Mouse (Mus musculus) stomach, postnatal 0 days (tissue): Measurements from ENCODE around the gene Kdm2a.

Source experiments
- CTCF ChIP-seq: IDR thresholded peaks from 2 replicates; pipeline ENCODE4 v1.5.1; 2016; ENCODE audit warnings: antibody characterized with exemption, low read depth, mild to moderate bottlenecking, moderate library complexity
- EP300 ChIP-seq: optimal IDR thresholded peaks from 2 replicates; pipeline ENCODE3; 2016; ENCODE audit warnings: antibody characterized with exemption

DNA sequence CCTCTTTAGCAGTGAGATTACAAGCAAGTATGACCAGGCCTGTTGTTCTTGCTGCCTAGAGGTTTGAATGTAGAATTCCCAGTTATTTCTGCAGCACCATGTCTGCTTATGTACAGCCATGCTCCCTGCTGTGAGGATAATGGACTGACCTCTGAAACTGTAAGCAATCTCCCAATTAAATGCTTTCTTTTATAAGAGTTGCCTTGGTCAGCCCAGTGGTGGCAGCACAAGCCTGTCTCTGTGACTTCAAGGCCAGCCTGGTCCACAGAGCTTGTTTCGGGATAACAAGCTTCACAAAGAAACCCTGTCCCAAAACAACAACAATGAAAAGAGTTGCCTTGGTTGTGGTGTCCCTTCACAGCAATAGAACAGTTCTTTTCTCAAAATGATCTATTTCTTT lies 35.7 kb upstream of the Kdm2a start:
- no peak for TF ChIP-seq CTCF
- no peak for TF ChIP-seq EP300
